Mouse (Mus musculus) WW6 (cell line): Measurements from ENCODE around the gene Esam.

Experiments
- DNase-seq: peaks from one replicate; pipeline ENCODE4 v3.0.0-alpha.2; 2013; ENCODE audit warnings: low read depth, low spot score

Esam gene

DNA sequence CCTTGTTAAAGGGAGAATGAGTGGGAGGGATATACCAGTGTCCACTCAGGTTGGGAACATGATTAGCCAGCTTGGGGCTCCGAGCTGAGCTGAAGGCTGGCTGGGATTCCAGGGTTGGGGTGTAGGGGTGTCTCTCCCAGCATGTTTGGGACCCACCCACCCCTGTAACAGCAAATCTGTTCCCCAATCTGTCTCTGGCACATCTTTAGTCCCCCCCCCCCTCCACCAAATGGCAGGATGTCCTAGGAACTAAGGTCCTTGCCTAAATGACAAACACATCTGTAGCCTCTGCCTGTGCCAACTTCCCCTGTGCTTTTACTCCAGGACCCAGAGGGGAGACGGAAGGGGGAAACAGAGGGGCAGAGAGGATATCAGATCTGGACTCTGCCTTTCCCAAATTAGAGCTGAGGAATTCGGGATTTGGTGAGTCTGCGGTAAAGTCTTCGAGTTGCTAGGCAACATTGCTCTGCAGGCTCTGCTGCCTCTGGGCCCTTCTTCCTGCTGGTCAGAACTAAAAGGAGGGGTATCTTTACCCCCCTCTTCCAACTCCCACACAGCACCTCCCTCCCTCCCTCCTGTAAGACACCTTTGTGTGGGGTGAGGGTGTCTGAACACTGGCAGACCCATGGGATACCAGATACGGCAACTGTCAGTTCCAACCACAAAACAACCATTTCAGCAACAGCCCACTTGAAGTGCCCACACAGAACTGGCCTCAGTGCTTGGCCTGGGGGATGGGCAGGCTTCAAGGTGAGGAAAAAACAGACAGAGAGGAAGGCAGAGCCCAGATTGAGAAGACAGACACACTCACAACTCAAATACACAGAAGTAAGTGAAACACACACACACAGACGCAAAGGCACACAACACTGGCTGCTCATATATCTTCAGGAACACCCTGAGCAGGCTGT is 27.2 kb downstream of the Esam start, which contains the start of gene Siae:
Gene Siae (plus strand): TSS at position 861 of the 911 bp plus-strand sequence.
- DNase-seq = no peak

DNA sequence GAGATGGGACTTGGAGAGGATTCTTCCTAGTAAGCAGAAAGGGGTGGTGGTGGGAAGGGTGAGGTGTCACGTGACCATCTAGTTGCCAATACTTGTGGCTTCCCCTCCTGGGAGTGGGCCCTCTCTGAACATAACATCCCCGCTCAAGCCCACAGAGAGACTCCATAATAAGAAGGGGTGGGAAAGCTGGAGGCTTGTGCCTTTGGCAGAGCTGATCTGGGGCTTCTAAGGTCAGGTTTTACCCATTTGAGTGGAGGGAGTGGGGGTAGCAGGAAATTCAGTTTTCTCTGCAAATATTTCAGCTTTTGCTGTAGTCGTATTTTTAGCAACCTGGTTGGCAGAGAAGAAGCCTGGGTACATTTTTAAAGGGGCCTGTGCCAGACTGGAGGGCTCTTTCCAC is 28.5 kb downstream of the Esam start:
- no peak for DNase-seq

DNA sequence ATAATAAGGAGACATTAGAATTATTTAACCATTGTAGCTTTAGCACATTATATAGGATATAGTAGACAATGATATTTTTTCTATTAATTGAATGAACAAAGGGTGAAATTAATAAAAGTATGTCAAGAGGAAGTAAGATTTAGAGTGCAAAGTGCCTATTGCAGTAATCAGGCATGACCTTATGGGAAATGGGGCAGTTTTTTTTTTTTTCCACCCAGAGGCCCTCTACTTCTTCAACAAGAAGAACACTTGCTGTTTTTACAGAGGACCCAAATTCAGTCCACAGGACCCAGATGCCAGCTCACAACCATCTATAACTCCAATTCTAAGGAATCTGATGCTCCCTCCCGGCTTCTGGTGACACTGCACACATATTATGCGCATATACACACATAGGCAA is 32.7 kb downstream of the Esam start:
- DNase-seq = no peak

DNA sequence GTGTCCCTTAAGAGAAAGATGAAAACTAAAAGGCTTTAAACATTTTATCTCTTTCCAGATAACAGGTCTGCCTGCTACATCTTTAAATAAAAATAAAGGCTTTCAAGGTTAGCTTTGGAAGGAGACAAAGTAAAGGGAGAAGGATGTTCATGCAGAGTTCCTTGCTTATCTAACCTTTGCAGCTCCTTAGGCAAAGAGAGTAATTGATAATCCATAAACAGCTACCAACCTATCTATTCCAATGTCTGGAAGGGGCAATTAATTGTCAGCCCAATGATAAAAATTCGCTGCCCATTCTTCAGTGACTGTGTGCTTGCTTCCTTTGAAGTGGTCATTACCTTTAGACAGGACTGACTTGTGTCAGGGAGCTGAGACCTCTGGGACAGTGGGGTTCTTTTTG is 35.9 kb downstream of the Esam start:
- DNase-seq = no peak

DNA sequence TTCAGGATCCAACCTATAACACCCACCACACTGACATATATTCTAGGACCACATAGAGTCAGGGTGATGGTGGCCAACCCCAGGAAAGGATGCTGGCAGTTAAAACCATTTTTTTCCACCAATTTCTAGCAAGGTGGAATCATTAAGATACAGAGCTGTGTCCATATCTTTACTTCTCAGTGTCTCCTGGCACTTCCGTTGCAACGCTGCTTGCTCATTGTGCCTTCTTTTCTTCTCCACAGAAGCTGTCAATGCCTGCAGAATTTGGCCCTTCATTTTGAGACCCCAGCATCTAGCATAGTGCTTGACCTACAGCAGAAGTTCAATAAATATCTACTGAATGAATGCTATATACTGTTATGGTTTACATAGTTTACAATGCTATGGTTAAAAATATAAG is 39.1 kb downstream of the Esam start:
- DNase-seq = no peak

DNA sequence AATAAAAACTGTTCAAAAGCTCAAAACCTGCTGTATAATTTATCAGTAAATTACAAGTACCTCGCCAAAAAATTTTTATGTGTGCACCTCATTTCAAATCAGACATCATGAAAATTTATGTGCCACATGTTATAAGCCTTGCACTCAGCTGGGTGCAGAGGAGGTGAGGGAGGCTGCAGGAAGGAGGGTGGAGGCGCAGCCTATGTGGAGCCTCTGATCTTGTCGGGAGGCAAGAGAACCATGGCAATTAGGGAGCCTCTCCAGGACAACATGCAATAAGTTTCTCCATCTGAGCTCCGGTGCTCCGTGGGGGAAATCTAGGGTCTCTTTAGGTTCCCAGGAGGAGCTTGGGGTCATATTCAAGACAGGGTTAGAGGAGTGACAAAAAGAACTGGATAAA is 39.6 kb downstream of the Esam start:
- DNase-seq = no peak

DNA sequence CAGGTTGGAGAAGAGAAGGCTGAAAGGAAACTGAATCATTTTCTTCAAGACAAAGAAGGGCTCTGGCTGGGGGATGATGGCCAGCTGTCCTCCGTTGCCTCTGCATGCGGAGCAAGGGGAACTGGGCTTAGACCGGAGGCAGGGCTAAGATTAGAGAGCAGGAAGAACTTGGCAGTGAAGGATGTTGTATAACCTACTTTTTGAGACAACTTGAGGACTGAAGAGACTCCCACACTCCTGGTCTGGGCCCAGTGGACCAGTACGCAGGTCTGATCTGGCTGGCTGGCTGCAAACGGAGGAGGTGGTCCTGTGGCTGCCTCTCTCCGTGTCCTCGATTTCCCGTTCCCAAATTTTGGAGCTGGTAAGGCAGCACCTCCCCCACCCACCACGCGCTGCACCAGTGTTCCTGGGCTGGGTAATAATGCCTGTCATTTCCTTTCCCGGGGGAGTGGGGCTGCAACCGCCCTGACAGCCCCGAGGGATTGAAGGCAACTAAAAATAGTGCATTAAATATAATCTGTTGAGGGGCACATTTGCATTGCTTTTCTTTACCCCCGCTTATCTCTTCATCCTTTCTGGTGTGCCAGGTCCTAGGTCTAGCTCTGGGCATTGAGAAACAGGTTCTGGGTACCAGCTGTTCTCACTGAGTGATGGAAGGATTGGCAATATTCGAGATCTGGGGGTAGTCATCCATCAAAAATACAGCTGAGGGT is 40.2 kb downstream of the Esam start:
- DNase-seq = no peak

DNA sequence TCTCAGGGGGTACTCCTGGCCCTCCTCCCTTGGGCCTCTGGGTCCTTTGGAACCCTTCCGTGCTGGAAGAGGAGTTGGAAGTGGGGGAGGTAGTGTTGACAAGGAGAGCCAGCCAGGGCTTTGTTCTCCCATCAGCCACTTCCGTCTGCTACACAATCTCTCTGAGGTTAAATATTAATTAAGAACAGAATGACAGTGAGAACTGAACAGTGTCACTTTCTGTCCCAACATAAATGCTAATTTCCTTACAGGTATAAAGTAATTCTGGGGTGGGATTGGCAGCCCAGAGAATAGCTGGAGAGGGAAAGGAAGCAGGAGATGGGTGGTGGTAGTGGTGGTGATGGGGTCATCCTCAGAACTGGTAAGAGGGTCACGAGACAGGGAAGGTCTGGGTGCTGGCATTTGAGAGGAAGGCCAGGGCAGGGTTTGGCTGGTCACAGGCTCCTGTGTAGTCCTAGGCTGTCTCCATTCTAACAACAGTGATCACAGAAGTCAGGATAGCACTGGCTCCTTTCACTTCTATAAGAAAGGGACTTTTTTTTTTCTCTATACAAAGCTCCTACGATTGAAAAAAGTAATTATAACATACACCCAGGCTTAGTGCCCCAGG is 40.8 kb downstream of the Esam start:
- no peak for DNase-seq

DNA sequence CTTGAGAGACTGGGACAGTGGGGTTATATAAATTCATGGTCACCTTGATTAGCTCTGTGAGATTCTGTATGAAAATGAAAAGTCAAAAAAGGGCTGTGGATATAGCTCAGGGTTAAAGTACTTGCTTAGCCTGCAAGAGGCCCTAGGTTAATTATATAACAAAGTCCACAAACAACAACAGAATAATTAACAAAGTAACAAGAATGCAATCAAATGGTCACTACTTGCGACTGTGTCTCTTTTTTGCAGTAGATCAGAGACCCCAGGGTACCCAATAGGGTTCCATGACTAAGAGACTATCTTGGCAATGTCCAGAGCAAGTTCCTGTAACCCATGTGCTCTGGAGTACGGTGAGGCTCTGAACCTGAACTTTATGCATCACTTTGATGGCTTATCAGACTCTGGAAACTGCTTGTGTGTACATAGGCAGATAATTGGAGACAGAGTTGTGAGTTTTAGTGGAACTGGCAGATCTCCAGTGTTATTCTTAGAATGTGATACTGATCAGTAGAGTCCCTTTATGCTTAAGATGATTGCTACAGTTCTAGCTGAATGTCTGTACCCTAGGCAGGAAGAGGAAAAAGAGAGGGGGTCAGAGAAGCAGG is 41.5 kb downstream of the Esam start:
- DNase-seq = no peak

DNA sequence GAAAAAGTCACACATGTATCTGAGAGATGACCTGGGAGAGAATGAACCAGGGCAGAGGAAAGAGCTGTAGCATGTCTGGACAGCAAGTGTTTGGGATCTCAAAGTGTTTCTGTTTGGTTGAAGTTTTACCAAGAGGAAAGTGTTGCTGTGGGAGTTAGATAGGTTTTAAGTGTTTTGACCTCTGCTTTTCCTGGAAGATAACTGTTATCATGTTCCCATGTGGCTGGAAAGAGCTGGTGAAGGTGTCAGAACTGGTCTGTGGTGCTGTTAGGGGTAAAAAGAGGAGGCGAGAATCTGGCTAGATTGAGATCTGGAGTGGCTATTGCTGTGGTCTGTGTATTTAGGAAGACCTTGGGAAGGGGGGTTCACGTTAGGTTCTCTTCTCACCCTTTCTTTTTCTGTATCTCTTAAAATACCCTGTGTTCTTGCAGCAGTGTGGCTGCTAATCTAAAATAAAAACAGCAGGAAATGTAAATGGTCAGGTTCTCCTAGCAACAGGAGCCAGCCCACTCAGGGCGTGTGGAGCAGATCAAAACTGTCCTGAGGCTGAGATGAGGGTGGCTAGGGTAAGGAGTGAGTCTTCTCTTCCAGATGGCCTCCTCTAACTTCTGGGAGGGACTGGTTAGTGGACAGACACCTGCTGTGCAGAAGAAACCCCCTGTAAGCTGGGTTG is 44.5 kb downstream of the Esam start:
- DNase-seq = no peak

DNA sequence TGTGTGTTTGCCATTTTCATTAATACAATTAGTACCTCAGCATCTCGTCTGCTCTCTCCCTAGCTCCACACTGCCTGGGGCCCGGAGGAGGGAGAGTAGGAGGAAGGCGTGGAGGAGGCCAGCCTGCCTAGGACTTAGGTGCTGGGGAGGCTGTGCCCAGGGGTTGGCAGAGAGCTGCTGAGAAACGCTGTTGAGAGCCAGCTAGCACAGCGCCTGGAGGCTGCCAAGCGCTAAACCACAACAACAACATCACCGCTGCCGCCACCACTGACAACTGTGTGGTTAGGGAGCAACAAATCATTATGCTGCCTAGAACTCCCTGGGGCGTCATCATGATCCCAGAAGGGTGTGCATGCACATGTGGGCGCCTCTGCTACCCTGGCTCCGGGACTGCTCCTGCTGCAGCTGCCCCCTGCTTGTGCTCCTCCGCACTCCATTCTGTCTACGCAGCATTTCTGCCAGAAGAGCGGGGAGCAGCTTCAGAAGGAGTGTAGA is 48.6 kb downstream of the Esam start:
- DNase-seq = no peak

DNA sequence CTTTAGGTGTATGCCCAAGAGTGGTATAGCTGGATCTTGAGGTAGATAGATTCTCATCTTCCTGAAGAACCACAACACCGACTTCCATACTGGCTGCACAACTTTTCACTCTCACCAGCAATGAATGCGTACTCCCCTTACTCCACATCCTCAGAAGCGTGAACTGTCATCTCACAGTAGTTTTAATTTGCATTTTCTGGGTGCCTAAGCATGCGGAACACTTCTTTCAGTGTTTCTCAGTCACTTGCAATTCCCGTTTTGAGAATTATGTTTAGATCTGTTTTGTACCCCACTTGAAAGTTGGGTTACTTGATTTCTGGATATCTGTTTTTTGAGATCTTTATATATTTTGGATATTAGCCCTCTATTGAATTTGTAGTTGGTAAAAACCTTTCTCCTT is 55.7 kb downstream of the Esam start:
- DNase-seq = no peak

DNA sequence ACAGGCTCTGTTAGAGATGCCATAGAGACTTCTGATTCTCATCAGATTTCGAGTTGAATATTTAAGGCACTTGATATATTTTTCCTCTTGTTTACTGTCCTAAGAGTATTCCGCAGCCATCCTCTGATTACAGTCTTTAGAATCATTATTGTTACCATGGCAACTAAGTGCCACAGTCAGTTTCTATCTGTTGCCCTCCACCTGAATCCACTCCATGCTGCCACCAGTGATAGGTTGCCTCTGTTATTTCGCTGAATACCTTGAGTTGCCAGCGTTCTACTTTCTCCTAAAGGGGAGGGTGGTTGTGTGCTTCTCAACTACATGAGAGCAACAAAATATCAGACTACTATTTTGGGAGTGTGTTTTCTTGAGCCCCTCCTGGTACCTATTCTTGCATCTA is 58.8 kb downstream of the Esam start:
- DNase-seq = no peak
